Mouse (Mus musculus) lung, postnatal 10 days (tissue): ENCODE results near the gene Blmh.

Experiments
- DNase-seq: peaks from one replicate; pipeline ENCODE4 v3.0.0; 2021

Blmh gene

DNA sequence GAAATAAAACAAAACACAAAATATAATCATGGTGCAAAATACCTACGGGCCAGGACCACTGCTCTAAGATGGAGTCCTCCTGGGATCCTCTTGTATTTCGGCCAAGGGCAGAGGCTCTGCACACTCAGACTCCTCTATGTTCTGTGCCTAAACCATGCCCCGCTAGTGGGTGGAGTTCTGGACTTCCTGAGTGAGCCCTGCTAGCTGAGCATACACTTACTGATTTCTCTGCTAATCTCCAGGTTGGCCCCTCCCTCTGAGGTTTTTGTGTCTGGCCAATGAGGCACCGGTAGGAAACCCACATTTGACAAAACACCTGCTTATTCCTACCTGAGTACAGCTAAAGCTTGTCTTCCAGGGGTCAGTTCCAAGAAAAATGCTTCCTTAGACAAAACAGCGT lies 76.1 kb downstream of the Blmh start:
- no peak for DNase-seq

GRCm38 (mm10) chr11:77002361-77002760 lies 77.8 kb downstream of the Blmh start:
- no peak for DNase-seq

GRCm38 (mm10) chr11:77005881-77006280 lies 81.3 kb downstream of the Blmh start:
- DNase-seq = no peak

DNA sequence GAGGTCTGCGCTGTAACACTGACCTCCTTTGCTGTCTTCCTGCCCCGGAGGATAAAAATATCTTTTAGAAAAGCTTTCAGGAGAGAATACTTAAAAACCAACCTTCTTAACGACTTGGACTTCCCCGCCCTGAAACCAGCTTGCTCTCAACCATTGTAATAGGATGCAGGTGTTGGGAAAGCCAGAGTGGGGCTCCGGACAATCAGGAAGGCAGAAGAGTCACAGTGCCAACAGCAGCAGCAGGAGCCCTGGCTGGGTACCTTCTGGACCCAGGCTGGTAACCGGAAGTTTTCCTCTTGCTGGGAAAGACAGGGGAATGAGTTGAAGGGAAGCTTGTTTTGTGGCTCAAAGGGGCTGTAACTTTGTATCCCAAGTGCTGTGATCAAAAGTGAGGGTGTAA lies 82.0 kb downstream of the Blmh start:
- DNase-seq = no peak

DNA sequence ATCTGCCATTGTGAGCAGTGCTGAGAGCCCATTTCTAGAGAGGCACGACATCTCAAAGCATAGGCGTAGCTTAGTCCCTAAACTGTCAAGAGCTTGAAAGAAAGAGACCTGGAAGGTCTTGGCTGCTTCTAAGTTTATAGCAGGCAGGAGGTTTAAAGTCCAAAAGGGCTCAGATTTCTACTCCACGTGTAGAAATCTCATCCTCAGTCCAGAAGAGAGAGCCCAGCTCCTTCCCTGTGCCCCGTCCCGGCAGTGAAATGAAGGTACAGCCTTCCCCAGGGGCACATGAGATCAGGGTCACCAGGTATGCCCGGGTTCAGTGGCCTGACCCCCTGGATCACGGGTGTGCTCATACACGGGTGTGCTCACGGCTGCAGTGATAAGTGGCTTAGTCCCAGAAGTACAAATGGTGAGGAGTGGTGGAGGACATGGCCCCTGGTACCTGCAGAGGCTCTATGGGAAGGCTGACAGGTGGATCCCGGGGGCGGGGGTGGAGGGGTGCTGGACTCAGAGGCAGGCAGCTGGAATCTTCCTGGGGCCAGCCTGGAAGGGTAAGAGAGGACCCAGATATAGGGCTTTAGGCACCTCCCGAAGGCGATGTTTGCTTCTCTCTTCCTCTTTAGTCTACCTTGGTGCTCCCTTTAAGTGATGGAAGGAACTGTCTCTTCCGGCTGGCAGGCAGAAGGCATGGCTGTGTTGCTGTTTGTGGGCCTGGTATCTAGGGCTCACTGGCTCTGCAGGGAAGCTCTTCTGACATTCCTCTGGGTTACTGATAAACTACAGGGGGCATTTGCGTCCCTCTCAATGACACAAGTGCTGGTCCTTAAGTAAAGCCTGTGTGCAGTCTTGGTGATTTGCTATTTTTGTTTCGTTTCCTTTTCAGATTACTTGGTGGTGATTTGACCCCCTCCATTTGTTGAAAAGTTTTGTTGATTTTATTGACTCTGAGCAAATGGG lies 84.7 kb downstream of the Blmh start:
- no peak for DNase-seq

GRCm38 (mm10) chr11:77010762-77011475 lies 86.3 kb downstream of the Blmh start:
- no peak for DNase-seq

- DNase-seq = no peak
Observed at GRCm38 (mm10) chr11:77018046-77018445, 93.4 kb downstream of the Blmh start.

- DNase-seq = no peak
Observed at GRCm38 (mm10) chr11:77019539-77019938, 94.9 kb downstream of the Blmh start.

GRCm38 (mm10) chr11:77021749-77022396 lies 97.3 kb downstream of the Blmh start:
- no peak for DNase-seq

GRCm38 (mm10) chr11:77026559-77026958 lies 102.0 kb downstream of the Blmh start:
- DNase-seq = no peak

DNA sequence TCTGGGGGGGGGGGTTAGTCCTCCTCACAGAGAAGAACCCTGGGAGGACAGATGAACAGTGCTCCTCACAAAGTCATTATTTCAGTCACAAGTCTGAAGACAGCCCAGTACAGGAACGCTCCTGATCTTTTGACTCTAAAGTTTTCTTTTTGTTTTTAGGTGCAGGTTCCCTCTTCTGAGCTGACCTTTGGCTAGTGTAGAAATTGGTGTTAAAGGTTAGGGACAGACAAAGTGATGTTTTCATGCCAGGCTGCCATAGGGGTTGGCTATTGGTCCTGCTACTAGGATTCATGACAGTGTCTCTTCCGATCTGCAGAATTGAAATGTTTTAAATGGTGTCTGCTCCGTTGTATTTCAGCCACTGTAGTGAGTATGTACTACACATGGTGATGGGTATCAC lies 103.5 kb downstream of the Blmh start:
- DNase-seq = no peak

DNA sequence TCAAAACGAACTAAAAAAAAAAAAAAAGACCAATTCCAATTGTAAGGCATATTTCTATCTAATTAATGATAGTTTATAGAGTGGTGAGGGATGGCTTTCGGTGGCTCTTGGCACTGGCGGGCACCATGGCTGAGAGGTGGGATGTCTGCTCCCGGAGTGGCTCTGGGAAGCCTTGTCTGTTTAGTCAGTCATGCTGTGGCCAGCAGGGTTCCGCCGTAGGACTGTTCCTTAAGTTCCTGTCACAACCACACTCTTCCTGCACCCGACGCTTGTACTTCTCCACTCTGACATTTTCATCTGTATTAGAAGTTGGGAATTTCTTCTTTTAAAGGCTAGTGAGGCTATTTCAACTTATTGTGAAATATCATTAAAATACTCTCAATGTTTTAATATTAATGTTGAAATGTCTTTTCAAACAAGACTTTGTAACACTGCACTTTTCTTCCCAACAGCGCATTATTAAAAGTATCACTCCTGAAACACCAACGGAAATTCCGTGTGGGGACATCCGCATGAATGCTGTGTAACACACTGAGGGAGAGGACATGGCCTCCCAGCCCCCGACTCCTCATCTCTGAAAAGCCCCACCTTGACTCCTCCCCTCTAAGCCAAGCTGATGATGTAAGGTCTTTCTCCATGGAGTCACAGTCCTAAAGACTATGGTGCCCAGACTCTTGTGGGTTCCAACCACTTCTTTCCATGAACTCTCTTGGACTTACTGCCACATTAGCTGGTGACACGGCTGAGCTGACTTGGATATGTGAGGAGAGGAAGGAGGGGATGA lies 106.7 kb downstream of the Blmh start:
- DNase-seq = no peak
